Mouse (Mus musculus) granulocyte monocyte progenitor cell, adult 5-6 weeks (primary cell): ENCODE data around the gene Spef1. TPM values are rescaled to one million over a fixed set of nuclear protein-coding genes. Genes with fewer than 3 reads are reported as not detected.

Source experiments
- ATAC-seq: replicated peaks from 2 replicates; pipeline ENCODE4 v1.8.0; 2016; ENCODE audit warnings: mild to moderate bottlenecking, moderate TSS enrichment, inconsistent platforms; ENCODE audit not compliant: poor library complexity, severe bottlenecking
- total RNA-seq, 2 experiments: library from RNA; stranded (forward) in 1 of 2; stranded (reverse) in 1 of 2; fragments of 200-712, 200-1000 nt in 1 of 2; fragments of >200 nt in 1 of 2; fragmentation: Nextera tagmentation in 1 of 2; gene quantifications; 2 replicates each; pipeline ENCODE4 v1.2.3; 2014 to 2017

Spef1 gene
- total RNA-seq, 2 experiments from 2014 or later, result 1.9 to 2.0 TPM

DNA sequence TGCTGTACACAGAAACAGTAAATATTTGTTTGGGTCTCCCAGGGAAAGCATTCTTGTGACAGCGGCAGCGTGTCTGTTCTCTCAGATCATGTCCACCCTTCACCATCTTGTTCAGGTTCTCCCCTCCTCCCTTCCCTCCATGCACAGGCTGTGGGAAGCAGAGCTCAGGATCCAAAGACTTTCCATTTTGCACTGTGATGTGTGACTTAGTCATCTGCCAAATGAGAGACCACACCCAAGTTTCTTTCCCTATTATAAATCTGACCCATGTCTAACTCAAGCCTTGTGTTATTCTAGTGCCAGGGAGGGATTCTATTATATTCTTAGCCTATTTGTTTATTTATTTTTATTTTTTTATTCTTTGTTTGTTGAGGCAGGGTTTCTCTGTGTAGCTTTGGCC, 21.3 kb upstream of the Spef1 start:
- ATAC-seq, result no peak

DNA sequence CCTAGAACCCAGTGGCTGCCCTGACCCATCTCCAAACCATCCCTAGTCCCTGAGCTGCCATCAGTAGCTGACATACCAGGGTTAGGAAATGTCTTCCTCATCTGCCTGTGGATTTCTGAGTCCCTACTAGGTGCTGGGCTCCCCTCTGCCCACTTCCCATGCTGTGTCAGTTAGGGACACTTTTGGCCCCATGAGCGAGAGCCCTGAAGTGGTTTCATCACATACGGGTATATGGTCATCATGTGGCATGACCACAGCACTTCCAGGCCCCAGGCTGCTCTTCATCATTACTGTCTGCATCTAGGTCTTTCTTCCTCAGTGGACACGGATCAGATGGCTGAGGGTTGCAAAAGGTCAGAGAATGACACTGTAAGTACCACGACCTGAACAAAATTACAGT, 19.7 kb upstream of the Spef1 start, which contains the start of gene Ap5s1:
Ap5s1 (plus strand) TSS at position 301 of the 400 bp plus-strand sequence.
- no peak for ATAC-seq

DNA sequence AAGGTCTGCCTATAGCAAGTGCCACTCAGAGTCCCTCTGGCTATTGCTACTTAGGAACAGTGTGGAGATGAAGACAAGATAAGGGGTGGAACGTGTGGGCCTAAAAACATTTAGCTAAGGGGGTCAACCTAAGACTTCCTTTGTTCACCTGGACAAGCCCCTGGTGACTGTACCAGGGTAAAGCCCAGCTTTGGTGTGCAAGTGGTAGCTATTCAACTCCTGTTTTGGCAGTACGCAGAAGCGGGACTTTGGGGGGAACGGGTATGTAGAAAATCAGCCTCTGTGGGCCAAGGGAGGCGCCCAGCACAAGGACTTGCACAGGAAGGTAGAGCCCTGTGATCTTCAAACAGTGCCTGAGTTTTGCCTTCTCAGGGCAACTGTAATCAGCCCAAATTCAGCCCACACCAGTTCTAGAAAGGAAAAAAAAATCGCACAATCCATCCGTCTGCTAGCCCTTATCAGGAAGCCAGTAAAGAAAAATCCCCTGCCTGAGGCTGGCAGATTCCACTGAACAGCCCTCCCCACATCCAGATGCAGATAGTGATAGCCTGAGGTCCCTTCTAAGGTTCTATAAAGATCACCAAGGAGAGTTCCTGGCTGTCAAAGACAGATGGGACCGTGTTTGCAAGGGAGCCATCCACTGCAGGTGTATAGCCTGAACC, 18.6 kb upstream of the Spef1 start:
- no peak for ATAC-seq

- peak; percentile 57 for ATAC-seq
Observed at GRCm38 (mm10) chr2:131204410-131204981, 17.4 kb upstream of the Spef1 start.

DNA sequence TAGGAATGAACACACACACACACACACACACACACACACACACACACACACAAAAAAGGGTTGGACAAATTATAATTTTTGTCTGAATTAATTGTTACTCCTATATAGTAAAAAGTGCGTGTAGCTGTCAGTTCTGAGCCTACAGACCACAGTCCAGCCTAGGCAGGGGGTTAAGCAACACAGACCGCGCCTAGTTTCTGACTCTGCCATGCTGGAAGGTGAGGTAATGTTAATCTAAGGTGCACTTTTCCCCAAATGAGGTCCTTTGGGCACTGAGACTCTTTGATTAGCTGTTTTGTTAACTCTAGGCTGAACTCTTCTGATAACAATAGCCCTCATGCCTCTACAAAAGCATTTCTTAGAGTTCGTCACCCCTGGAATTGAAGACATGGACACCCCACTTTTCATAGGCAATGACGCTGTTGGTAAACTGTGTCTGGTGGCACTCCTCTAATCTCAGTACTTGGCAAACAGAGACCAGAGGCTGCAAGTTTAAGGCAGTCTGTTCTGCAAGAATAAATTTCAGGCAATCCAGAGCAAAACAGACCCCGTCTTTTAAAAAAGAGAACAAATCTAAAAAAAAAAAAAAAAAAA, 16.8 kb upstream of the Spef1 start:
- no peak for ATAC-seq

DNA sequence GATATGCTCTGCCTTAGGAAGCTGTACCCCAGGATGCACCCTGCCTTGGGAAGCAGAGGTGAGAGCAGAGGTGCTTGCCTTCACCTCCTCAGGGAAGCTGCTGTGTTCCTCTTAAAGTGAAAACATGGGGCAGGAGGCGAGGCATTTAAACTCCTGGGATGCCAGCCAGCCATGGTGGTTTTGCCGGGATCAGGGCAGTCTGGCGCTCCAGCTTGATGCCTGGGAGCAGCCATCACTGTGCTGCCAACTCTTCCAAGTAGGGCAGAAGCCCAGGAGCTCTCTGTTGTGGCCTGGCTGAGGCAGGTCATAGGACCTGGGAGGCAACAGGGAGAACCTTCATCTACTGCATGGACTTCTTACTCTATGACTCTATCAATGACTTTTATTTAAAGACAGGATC, 14.2 kb upstream of the Spef1 start:
- no peak for ATAC-seq

DNA sequence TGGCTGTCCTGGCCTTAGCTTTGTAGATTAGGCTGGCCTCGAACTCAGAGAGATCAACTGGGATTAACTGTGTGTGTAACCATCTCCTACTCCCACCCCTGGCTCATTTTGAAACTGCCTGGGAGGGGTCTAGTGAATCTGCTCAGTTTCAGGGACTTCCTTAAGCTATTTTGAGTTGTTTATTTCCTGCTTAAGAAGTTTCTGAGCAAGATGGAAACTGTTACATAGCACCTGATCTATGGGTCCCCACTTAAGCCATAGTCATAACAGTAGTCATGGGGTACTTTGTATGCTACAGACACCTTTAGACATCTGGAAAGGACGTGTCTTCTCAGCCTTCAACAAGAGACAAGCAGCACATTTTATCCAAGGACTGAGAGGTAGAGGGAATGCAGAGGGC, 13.6 kb upstream of the Spef1 start:
- no peak for ATAC-seq

- ATAC-seq, result peak; percentile 95
Observed at GRCm38 (mm10) chr2:131196606-131197316, 9.7 kb upstream of the Spef1 start.

- no peak for ATAC-seq
Observed at GRCm38 (mm10) chr2:131191005-131191390, 3.9 kb upstream of the Spef1 start.

- no peak for ATAC-seq
Observed at GRCm38 (mm10) chr2:131190344-131191004, 3.4 kb upstream of the Spef1 start.

- no peak for ATAC-seq
Observed at GRCm38 (mm10) chr2:131189521-131190309, 2.6 kb upstream of the Spef1 start.

DNA sequence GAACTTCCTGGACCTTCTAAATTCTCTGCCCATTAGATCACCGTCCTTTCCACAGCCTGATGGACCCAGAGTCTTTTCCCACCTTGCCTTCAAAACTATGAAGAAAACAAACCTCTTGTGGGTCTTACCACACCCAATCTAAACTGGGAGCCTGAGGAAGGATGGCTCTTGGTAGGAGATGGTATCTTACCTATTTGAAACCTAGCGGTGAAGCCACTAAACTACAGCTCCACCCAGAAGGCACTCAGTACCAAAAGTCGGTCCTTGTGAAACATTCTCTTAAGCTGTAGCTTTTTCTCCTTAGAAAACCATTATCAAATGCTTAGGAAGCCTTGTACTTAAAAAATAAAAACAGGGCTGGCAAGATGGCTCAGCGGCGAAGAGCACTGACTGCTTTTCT, 1.2 kb upstream of the Spef1 start:
- ATAC-seq, result no peak

- ATAC-seq, result no peak
Observed at GRCm38 (mm10) chr2:131187602-131187922, 480 bp upstream of the Spef1 start.

GRCm38 (mm10) chr2:131186343-131186742, 739 bp downstream of the Spef1 start:
- ATAC-seq, result no peak

GRCm38 (mm10) chr2:131179990-131180587, 7.0 kb downstream of the Spef1 start, which contains the start of gene Cenpb:
Cenpb (minus strand) TSS chr2:131180067.
- peak; percentile 73 for ATAC-seq

DNA sequence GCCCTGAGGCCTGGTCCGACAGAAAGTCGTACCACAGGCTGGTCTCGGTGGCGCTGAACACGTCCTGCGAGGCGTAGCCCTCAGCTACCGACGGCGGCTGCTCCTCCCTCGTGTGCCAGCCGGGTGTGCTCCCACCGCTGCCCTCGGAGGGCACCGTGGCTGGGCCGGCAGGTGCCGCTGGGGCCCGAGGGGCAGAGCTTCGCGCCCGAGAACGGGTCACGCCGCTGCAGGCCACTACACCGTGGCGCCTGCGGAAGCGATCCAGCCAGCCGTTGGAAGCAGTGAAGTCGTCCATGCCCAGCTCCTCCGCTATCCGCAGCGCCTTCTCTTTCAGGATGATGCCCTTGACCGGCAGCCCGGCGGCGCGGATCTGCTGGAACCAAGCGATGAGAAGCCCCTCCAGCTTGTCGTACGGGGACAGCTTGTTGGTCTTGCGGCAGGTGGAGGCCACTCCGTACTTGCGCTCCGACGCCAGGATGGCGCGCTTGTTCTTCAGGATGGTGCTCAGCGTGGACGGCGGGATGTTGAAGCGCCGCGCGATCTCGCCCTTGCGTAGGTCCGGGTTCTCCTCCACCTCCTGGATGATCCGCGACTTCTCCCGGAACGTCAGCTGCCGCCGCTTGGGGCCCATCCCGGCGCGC, 7.7 kb downstream of the Spef1 start:
- peak; percentile 49 for ATAC-seq

DNA sequence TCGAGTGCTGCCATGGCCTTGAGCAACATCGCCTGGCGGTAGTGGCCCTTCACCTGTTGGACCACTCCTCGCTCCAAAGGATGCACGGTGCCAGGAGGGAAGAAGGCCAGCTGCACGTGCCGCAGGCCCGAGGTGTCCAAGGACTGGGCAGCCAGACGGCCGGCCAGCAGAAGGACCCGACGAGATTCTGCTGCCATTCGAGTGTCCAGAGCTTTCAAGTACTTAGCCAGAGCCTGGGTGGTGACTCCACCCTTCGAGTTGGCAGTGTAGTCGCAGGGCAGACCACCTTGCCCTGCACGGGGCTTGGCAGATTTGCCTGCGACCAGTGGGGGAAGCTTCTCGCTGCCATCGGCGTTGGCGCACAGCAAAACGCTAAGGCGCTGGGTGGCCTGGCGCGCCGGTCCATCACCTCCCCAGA, 8.2 kb downstream of the Spef1 start:
- no peak for ATAC-seq

DNA sequence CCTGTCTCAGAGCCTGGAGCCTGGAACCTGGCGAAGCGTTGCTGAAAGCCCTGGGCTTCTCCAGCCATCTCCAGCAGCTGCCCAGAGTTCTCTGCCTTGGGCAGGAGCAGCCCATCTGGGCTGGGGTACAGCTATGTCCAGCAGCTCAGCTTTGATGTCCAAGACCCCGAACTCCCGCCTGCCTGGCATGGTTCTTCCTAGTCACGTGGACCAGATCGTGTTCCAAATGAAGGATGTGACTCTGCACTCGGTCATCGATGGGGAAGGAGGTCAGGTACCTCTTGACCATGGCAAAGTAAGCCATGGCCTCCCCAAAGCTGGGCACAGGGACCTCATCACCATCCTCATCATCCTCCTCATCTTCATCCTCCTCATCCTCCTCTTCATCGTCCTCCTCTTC, 9.2 kb downstream of the Spef1 start:
- no peak for ATAC-seq

DNA sequence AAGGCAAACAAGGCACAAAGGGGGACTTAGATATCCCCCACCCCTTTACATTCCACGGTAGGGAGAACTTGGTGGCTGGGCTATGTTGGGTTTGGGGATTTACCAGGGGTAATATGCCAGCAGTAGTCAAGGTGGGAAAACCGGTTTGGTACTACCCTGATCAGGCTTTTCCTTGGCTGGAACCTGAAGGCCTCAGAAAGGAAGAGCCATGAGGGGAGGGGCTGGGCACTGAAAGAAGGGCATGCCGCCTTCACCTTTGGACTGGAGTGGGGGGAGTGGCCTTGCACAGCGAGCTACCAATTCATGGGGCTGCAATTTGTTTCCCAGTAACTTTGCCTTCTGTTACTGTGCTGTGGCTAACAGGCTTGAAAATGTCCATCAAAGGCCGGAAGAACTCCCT, 10.6 kb downstream of the Spef1 start:
- ATAC-seq, result no peak
